Mouse (Mus musculus): Measurements from ENCODE around the gene Trim21.

DNA sequence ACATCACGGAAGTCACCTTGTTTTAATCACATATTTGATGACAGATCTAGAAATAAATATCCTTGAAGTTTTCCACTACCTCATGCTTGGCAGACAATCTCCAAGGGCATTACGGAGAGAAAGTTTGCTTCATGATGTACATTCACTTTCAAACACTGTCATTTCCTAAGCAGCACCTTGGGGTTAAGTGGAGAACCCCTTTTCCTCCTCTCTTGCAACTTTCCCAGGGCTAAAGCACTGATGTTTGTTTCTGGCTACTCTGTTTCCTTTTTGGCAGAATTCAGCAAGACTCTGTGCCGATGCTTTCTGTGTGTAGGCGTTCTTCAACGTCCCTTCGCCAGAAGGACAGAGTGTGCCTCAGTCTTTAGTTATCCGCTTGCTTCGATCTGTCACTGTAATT is 5.9 kb upstream of the Trim21 start, which contains the start of gene Olfr550:
- TF ChIP-seq CTCF (IDR thresholded peaks at IDR 0.05; ENCODE audit: control insufficient read depth, insufficient read depth, insufficient replicate concordance, low read depth, low read length) (no peak), POLR2A (IDR thresholded peaks at IDR 0.05; ENCODE audit: control insufficient read depth, low read depth, low read length) (no peak)
